Mouse (Mus musculus) activated CD4-positive, CD25-positive, alpha-beta regulatory T cell, adult 4 months (primary cell): ENCODE data around the gene Hspb9. TPM values are rescaled to one million over a fixed set of nuclear protein-coding genes. Genes with fewer than 3 reads are reported as not detected.

Source experiments
- ATAC-seq: one replicate; pipeline ENCODE4 v1.8.0; 2017
- polyA plus RNA-seq, 2 experiments: library from polyadenylated mRNA; unstranded; fragments of 100-300 nt; shearing (Covaris generic); gene quantifications; one replicate each; pipeline ENCODE4 v1.2.1; 2017

The Hspb9 gene
- polyA plus RNA-seq, 2 experiments from 2014 or later, result 0.70 to 0.78 TPM

DNA sequence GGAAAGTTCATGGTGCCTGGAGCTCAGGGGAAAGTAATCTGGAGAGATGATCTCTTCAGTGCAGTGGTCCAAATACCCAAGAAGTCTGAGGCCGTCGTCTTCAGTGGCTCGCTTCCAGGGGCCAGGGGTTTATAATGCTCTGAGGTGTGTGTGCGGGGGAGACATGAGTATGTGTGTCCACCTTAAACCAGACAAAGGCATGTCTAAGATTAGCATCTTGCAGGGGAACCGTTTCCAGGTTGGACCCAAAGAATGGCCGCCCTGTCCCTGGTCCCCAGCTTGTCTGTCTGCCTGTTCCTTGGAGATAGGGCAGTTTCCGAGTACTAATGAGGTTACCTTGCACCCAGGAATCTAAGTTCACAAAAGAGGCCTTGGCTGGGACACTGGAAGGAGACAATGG lies 49.2 kb downstream of the Hspb9 start, which contains the start of gene Hcrt:
TSS of gene Hcrt (minus strand) at position 101 of the 400 bp plus-strand sequence.
- no peak for ATAC-seq

Other genes starting within 250 kb of the Hspb9 start
- 1 to 10 TPM; 1.9 to 2.1 TPM for gene Klhl11, start 241.1 kb upstream of the Hspb9 start, polyA plus RNA-seq
- gene Acly, start 185.8 kb upstream of the Hspb9 start, polyA plus RNA-seq, result 10 to 100 TPM; 57.2 to 76.7 TPM
- under 1 TPM in 1 of 2 experiments, not detected in 1; 0.15 TPM for gene Ttc25, start 168.2 kb upstream of the Hspb9 start, polyA plus RNA-seq
- 100 to 1,000 TPM; 181 to 201 TPM for gene Cnp, start 138.9 kb upstream of the Hspb9 start, polyA plus RNA-seq
- 10 to 100 TPM; 28.2 to 28.8 TPM for gene Nkiras2, start 94.6 kb upstream of the Hspb9 start, polyA plus RNA-seq
- 100 to 1,000 TPM; 237 to 338 TPM for gene Dnajc7, start 93.7 kb upstream of the Hspb9 start, polyA plus RNA-seq
- under 1 TPM in 1 of 2 experiments, not detected in 1; 0.17 TPM for gene Zfp385c, start 21.4 kb upstream of the Hspb9 start, polyA plus RNA-seq
- gene Dhx58, start 9.6 kb upstream of the Hspb9 start, polyA plus RNA-seq, result 10 to 100 TPM; 25.3 to 42.0 TPM
- gene Kat2a, start 1.4 kb upstream of the Hspb9 start, polyA plus RNA-seq, result 10 to 100 TPM; 11.2 to 13.3 TPM
- 10 to 100 TPM; 29.0 to 44.1 TPM for gene Rab5c, start 24.4 kb downstream of the Hspb9 start, polyA plus RNA-seq
- under 1 TPM; 0.11 to 0.34 TPM for gene Kcnh4, start 46.1 kb downstream of the Hspb9 start, polyA plus RNA-seq
- gene Hcrt, start 49.1 kb downstream of the Hspb9 start, polyA plus RNA-seq, result not detected
- 1 to 10 TPM; 3.2 to 5.3 TPM for gene Ghdc, start 57.1 kb downstream of the Hspb9 start, polyA plus RNA-seq
- gene Stat5b, start 136.9 kb downstream of the Hspb9 start, polyA plus RNA-seq, result 10 to 100 TPM; 27.8 to 37.2 TPM
- 10 to 100 TPM; 23.8 to 37.0 TPM for gene Stat5a, start 145.5 kb downstream of the Hspb9 start, polyA plus RNA-seq
- 10 to 100 TPM; 71.0 to 82.0 TPM for gene Stat3, start 225.7 kb downstream of the Hspb9 start, polyA plus RNA-seq